Mouse (Mus musculus): ENCODE measurements at regions not wholly inside any gene's neighbourhood (a gene's known extent, or its start where the extent isn't known, plus 50 kb on each side); places are given as distances from the start of the nearest gene placed in this dataset.

GRCm38 (mm10) chr14:100423790-100424189 lies 139.3 kb upstream of the Klf12 start:
- DNase-seq (ENCODE audit: low spot score) (no peak), ATAC-seq (replicated peaks; ENCODE audit: low FRiP score) (no peak)
- Histone ChIP-seq H3K27me3 (ENCODE audit: control insufficient read depth, insufficient read depth, low read length) (no peaks in the 10 kb centered on the region), H3K4me1 (replicated peaks; ENCODE audit: control insufficient read depth, insufficient read depth, low read length) (no peaks in the 10 kb centered on the region), H3K27ac (ENCODE audit: low read depth, low read length) (no peak overlapping the region), H3K36me3 (ENCODE audit: control insufficient read depth, insufficient read depth, low read length) (no peaks in the 10 kb centered on the region), H3K4me3 (ENCODE audit: low read depth, low read length) (no peak overlapping the region), H3K4me2 (ENCODE audit: low read depth, low read length, severe bottlenecking) (no peak overlapping the region), H3K9ac (ENCODE audit: low read length) (no peak overlapping the region), H3K9me3 (ENCODE audit: control insufficient read depth, low read length) (no peaks in the 10 kb centered on the region)
- whole genome bisulfite sequencing = 73% methylated on average over 4 of the region's 4 CpGs

- WGBS = 93% methylated on average over 4 of the region's 4 CpGs
- no peaks in the 10 kb centered on the region for H3K36me3 ChIP-seq (ENCODE audit: control insufficient read depth, insufficient read depth, low read length)
These were observed 137.2 kb upstream of the Klf12 start for GRCm38 (mm10) chr14:100421666-100422065.

GRCm38 (mm10) chr14:100415099-100415498 lies 130.6 kb upstream of the Klf12 start:
- Histone ChIP-seq H3K9me3 (ENCODE audit: control insufficient read depth, low read length) (no peaks in the 10 kb centered on the region), H3K4me2 (ENCODE audit: low read depth, low read length, severe bottlenecking) (no peak overlapping the region), H3K4me1 (replicated peaks; ENCODE audit: control insufficient read depth, insufficient read depth, low read length) (no peaks in the 10 kb centered on the region), H3K9ac (ENCODE audit: low read length) (no peak overlapping the region), H3K27me3 (ENCODE audit: control insufficient read depth, insufficient read depth, low read length) (no peaks in the 10 kb centered on the region), H3K27ac (ENCODE audit: low read depth, low read length) (no peak overlapping the region), H3K4me3 (ENCODE audit: low read depth, low read length) (no peak overlapping the region), H3K36me3 (ENCODE audit: control insufficient read depth, insufficient read depth, low read length) (no peaks in the 10 kb centered on the region)
- WGBS = 74% methylated on average over 4 of the region's 4 CpGs
- DNase-seq (ENCODE audit: low spot score) (no peak), ATAC-seq (replicated peaks; ENCODE audit: low FRiP score) (no peak)

More at GRCm38 (mm10) chr14:100421666-100422065, 137.2 kb upstream of the Klf12 start:
- Histone ChIP-seq H3K27me3 (ENCODE audit: control insufficient read depth, insufficient read depth, low read length) (no peaks in the 10 kb centered on the region), H3K4me2 (ENCODE audit: low read depth, low read length, severe bottlenecking) (no peak overlapping the region), H3K27ac (ENCODE audit: low read depth, low read length) (no peak overlapping the region), H3K9me3 (ENCODE audit: control insufficient read depth, low read length) (no peaks in the 10 kb centered on the region), H3K4me3 (ENCODE audit: low read depth, low read length) (no peak overlapping the region), H3K9ac (ENCODE audit: low read length) (no peak overlapping the region), H3K4me1 (replicated peaks; ENCODE audit: control insufficient read depth, insufficient read depth, low read length) (no peaks in the 10 kb centered on the region)
- DNase-seq (ENCODE audit: low spot score) = no peak
- ATAC-seq (replicated peaks; ENCODE audit: low FRiP score) = no peak

- H3K4me3 ChIP-seq (ENCODE audit: low read depth, low read length) = no peak overlapping the region
These were observed 127.7 kb upstream of the Klf12 start for GRCm38 (mm10) chr14:100412211-100412610.

GRCm38 (mm10) chr14:100397191-100397590 lies 112.7 kb upstream of the Klf12 start:
- ATAC-seq (replicated peaks; ENCODE audit: low FRiP score) = no peak
- Histone ChIP-seq H3K27ac (ENCODE audit: low read depth, low read length) (no peak overlapping the region), H3K4me1 (replicated peaks; ENCODE audit: control insufficient read depth, insufficient read depth, low read length) (no peaks in the 10 kb centered on the region), H3K4me2 (ENCODE audit: low read depth, low read length, severe bottlenecking) (no peak overlapping the region), H3K9me3 (ENCODE audit: control insufficient read depth, low read length) (no peaks in the 10 kb centered on the region), H3K36me3 (ENCODE audit: control insufficient read depth, insufficient read depth, low read length) (no peaks in the 10 kb centered on the region), H3K27me3 (ENCODE audit: control insufficient read depth, insufficient read depth, low read length) (no peaks in the 10 kb centered on the region), H3K9ac (ENCODE audit: low read length) (no peak overlapping the region), H3K4me3 (ENCODE audit: low read depth, low read length) (no peak overlapping the region)
- DNase-seq (ENCODE audit: low spot score) = no peak
- 92% methylated on average over 5 of the region's 5 CpGs for WGBS

More at GRCm38 (mm10) chr14:100412211-100412610, 127.7 kb upstream of the Klf12 start:
- no peak overlapping the region for H3K4me2 ChIP-seq (ENCODE audit: low read depth, low read length, severe bottlenecking)
- no peaks in the 10 kb centered on the region for H3K36me3 ChIP-seq (ENCODE audit: control insufficient read depth, insufficient read depth, low read length)
- H3K4me1 ChIP-seq (replicated peaks; ENCODE audit: control insufficient read depth, insufficient read depth, low read length) = no peaks in the 10 kb centered on the region
- no peaks in the 10 kb centered on the region for H3K27me3 ChIP-seq (ENCODE audit: control insufficient read depth, insufficient read depth, low read length)
- WGBS = 93% methylated on average over 1 of the region's 1 CpGs
- DNase-seq (ENCODE audit: low spot score) (no peak), ATAC-seq (replicated peaks; ENCODE audit: low FRiP score) (no peak)
- no peak overlapping the region for H3K27ac ChIP-seq (ENCODE audit: low read depth, low read length)
- no peak overlapping the region for H3K9ac ChIP-seq (ENCODE audit: low read length)
- no peaks in the 10 kb centered on the region for H3K9me3 ChIP-seq (ENCODE audit: control insufficient read depth, low read length)

- Histone ChIP-seq H3K4me2 (ENCODE audit: low read depth, low read length, severe bottlenecking) (peak overlapping the region; percentile 36; the same call in 1 of the 2 replicates), H3K9ac (ENCODE audit: low read length) (peak overlapping the region; percentile 16; the same call in 1 of the 2 replicates), H3K27ac (ENCODE audit: low read depth, low read length) (peak overlapping the region; percentile 63; the same call in 1 of the 2 replicates), H3K27me3 (ENCODE audit: control insufficient read depth, insufficient read depth, low read length) (no peaks in the 10 kb centered on the region), H3K9me3 (ENCODE audit: control insufficient read depth, low read length) (no peaks in the 10 kb centered on the region; the same call in 1 of the 2 replicates), H3K4me1 (replicated peaks; ENCODE audit: control insufficient read depth, insufficient read depth, low read length) (peaks cover 2% of the 10 kb centered on the region; the same call in 1 of the 2 replicates), H3K4me3 (ENCODE audit: low read depth, low read length) (0 out of 2 replicates have a peak overlapping the region, but pooled peaks have one; percentile 5), H3K36me3 (ENCODE audit: control insufficient read depth, insufficient read depth, low read length) (no peaks in the 10 kb centered on the region)
- no peak for DNase-seq (ENCODE audit: low spot score)
- ATAC-seq (replicated peaks; ENCODE audit: low FRiP score) = peak; percentile 87
- 23% methylated on average over 8 of the region's 8 CpGs for WGBS
These were observed 90.9 kb upstream of the Klf12 start for GRCm38 (mm10) chr14:100375218-100375983.

GRCm38 (mm10) chr14:100374494-100375217 lies 90.2 kb upstream of the Klf12 start:
- Histone ChIP-seq H3K4me3 (ENCODE audit: low read depth, low read length) (0 out of 2 replicates have a peak overlapping the region, but pooled peaks have one; percentile 5), H3K9me3 (ENCODE audit: control insufficient read depth, low read length) (no peaks in the 10 kb centered on the region; the same call in 1 of the 2 replicates), H3K27me3 (ENCODE audit: control insufficient read depth, insufficient read depth, low read length) (no peaks in the 10 kb centered on the region), H3K27ac (ENCODE audit: low read depth, low read length) (peak overlapping the region; percentile 63; the same call in 1 of the 2 replicates), H3K4me1 (replicated peaks; ENCODE audit: control insufficient read depth, insufficient read depth, low read length) (peaks cover 2% of the 10 kb centered on the region; the same call in 1 of the 2 replicates), H3K4me2 (ENCODE audit: low read depth, low read length, severe bottlenecking) (peak overlapping the region; percentile 36; the same call in 1 of the 2 replicates), H3K9ac (ENCODE audit: low read length) (peak overlapping the region; percentile 16; the same call in 1 of the 2 replicates), H3K36me3 (ENCODE audit: control insufficient read depth, insufficient read depth, low read length) (no peaks in the 10 kb centered on the region)
- peak; percentile 93 for ATAC-seq (replicated peaks; ENCODE audit: low FRiP score)
- WGBS = 26% methylated on average over 18 of the region's 18 CpGs
- DNase-seq (ENCODE audit: low spot score) = peak; percentile 78

GRCm38 (mm10) chr14:100366234-100366864 lies 81.9 kb upstream of the Klf12 start:
- Histone ChIP-seq H3K9ac (ENCODE audit: low read length) (no peak overlapping the region), H3K27me3 (ENCODE audit: control insufficient read depth, insufficient read depth, low read length) (no peaks in the 10 kb centered on the region), H3K4me1 (replicated peaks; ENCODE audit: control insufficient read depth, insufficient read depth, low read length) (no peaks in the 10 kb centered on the region), H3K4me2 (ENCODE audit: low read depth, low read length, severe bottlenecking) (no peak overlapping the region), H3K27ac (ENCODE audit: low read depth, low read length) (no peak overlapping the region), H3K4me3 (ENCODE audit: low read depth, low read length) (no peak overlapping the region), H3K36me3 (ENCODE audit: control insufficient read depth, insufficient read depth, low read length) (no peaks in the 10 kb centered on the region), H3K9me3 (ENCODE audit: control insufficient read depth, low read length) (no peaks in the 10 kb centered on the region)
- ATAC-seq (replicated peaks; ENCODE audit: low FRiP score) (no peak), DNase-seq (ENCODE audit: low spot score) (no peak)
- 86% methylated on average over 5 of the region's 5 CpGs for WGBS
